Mouse (Mus musculus): Measurements from ENCODE around the gene Slc9a9.

- TF ChIP-seq CTCF (IDR thresholded peaks at IDR 0.05; ENCODE audit: low read depth) (no peak), EP300 (IDR thresholded peaks at IDR 0.05; ENCODE audit: low read depth) (no peak)
These were observed 451.6 kb downstream of the Slc9a9 start for GRCm38 (mm10) chr9:95121151-95121835.
